Mouse (Mus musculus) monocyte, adult 2 months (primary cell): Measurements from ENCODE around the gene Sqor.

ENCODE experiments used
- DNase-seq, 2 experiments: peaks; one replicate each; pipeline ENCODE4 v3.0.0; 2022; ENCODE audit warnings: low spot score in 2 of 2, low read depth in 1 of 2

Sqor gene

DNA sequence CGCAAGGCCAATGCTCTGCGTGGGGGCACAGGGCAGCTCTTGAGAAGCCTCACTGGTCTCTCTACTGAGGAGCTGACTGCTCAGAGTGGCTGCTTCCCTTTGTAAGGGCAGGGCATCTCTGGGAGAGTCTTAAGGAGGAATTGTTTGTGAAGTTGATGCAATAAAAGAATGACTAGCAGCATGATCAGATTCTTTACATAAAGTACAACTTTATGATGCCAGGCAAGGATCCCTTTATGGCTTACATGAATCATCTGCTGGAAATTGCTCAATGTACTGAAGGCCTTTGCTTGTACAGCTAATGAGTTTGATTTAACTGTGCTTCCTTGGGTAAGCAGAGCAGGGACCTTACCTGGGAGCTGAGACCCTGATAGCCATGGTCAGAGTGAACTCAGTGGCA lies 18.7 kb downstream of the Sqor start:
- DNase-seq: no peak

DNA sequence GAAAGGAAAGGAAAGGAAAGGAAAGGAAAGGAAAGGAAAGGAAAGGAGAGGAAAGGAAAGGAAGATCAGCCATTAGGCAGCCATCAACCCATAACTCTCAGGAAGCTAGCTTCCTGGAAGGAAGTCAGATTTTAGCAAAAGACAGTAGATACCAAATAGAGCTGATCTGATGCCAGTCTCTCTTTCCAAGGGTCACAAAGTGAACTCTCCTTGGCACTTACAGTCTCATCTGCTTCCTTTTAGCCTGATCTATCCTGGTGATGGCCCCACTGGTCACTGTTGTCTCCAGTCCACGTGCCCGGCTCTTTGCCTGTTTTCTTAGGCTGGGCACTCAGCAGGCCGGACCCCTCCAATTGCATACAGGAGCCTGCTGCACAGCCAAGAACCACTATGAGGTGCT lies 19.7 kb downstream of the Sqor start:
- DNase-seq: no peak

DNA sequence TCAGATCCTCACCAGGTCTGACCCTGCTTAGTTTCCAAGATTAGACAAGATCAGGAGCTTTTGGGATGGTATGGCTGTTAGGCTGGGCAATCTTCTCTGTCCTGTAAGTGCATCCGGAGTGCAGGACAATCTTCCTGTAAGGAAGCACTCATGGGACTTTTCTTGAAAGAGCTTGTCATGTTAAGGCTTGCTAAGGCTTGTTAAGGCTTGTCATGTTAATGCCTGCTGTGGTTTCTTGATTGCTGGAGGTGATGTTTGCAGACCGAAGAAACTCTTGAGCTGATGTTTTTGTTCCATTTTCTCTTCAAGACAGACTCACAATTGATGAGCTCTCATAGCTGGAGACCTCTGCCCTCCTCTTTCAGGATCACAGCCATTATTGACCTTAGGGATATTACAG lies 21.1 kb downstream of the Sqor start:
- DNase-seq: no peak

DNA sequence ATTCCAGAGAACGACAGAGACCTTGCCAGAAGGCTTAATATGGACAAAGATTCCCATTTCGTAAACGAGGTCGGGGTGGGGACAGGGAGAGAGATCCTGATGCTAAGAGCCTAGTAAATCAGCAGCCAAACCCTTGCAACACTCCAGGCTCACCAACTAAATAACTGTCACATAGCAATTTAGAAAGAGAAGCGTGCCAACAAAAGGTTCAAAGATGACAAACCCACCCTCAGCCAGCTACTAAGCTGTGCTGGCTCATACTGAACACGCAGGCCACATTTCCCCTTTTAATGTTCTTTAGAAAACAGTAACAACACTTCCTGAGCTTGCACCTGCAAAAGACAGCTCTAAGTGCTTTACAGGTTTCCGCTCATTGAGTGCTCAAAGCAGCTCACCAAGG lies 24.3 kb downstream of the Sqor start:
- DNase-seq: no peak

DNA sequence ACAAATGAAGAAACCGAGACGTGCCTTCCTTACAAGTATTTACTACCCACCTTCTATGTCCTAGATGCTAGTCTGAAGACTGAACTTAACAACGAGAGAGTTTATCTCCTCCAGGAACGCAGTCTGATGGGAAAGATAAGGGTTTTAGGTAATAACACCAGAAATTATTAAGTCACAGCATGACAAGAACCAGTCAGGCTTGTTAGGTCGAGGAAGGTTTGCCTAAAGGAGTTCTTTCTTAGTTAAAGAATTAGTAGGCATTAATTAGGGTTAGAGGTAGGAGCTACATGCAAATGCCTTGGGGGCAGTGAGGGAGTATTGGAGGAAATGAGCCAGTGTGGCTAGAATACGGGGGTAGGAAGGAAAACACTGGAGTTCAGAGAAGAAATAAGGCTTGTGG lies 24.7 kb downstream of the Sqor start:
- no peak for DNase-seq

DNA sequence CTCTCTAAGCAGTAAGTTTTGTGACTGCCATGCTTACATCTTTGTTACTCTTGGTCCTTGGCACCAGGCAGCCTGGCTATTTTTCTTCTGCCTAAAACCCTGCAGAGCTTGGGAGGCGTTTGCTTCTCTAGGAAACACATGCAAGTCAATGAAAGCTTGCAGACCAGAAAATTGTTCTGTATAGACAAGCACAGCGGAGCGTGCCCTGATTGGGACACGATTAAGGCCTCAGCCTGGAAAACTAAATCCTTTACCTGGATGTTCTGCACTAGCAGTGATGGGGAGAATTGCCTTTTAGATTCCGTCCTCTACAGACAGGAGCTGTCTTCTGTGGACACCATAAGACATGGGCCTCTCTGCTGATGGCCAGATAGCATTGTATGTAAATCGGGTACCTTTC lies 39.4 kb downstream of the Sqor start:
- DNase-seq: no peak

DNA sequence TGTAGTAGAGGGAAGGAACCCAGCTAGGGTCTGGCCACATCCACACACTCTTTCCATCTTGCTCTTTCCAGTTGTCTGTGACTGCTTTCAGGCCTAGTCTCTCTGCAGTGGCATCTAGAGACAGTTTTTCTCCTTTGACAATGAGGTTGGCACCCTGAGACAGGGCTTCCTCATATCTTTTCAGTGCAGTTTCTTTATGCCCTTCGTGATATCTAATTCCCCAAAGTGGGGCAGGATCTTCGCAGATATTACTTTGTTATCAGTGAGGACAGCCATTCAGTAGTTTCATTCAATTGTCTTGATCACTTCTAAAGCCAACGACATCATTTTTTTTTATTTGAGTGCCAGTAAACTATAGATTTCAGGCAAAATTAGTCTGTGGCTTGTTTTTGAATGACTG lies 41.0 kb downstream of the Sqor start:
- no peak for DNase-seq

DNA sequence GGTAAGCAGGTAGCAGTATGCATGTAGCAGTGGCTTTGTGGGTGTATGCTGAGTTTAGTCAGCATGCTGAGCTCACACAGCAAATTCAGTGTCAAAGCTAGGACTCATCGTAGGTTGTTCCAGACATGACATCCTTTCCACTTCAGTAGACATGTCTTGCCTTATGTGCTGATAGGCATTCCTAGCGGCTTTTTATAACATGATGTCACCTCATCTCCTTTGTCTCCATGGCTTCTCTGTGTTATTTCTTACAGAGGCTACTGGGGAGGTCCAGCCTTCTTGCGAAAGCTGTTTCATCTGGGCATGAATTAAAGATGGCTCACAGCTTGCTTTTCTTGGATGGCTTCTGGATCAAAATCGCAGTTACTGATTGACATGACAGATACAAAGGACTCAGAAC lies 44.0 kb downstream of the Sqor start:
- DNase-seq: no peak

DNA sequence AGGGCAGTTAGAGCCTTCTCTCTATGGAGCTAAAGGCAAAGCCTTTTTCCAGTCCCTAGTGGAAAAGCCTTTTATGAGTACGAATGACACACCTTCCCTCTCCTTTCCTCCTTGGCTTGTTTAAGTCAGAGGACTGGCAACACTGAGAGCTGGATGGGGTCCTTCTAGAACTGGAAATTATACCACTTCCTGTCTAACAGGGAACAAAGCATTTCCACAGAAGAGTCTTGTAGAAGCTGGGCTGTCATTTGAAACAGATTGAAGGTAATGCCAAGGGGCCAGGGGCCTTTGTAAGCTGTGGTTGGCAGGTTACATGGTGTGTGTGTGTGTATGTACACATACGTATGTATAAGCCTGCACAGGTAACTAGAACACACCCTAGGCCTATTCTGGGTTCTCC lies 51.9 kb downstream of the Sqor start:
- DNase-seq: no peak

DNA sequence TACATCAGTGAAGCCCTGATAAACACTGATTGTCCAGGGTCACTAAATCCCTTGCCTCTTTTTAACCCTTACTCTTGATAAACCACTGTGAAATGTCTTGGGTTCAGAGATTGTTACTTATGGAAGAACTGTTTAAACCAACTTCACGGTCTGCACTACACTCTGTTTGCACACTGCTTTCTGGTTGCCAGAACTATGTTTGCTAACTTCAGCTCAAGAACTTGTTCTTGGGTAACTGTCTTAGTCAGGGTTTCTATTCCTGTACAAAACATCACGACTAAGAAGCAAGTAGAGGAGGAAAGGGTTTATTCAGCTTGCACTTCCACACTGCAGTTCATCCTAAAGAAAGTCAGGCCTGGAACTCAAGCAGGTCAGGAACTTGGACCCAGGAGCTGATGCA lies 56.2 kb downstream of the Sqor start:
- DNase-seq: no peak

DNA sequence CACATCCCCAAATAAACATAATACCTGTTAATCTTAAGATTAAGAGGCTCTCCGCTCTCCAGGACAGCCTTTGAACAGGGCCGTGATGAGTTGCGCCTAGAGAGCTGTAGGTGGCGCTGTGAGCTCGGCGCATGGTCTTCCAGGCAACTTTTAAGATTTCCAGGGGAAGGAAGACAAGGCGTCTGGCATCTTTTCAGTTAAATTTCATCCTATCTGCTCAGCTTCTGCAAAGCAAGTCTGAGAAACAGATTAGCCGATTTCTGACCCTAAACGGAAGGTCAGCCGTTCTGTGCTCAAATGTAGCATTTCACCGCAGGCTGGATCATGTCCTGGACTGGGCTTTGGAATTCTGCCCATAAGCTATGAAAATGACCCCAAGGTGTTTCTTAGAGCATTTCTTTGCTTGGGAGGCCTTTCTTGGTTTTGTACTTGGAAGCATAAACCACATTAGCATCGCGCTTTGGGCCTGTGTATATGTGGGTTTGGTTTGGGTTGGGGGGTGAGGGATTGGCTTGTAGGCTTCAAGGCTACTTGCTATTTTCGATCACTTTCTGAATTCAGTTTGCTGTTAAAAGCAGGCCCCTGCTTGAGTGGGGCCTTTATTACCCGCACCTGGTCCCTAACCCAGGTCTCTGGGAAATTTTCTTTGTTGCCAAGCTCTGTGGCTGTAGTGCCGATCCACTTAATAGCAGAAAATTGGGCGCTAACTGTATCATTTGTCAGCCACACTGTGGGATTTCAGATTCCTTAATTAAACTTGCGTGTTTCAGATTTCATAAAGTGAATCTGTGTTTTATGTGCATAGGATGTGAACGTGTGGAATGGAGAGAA lies 60.6 kb downstream of the Sqor start:
- DNase-seq: no peak

DNA sequence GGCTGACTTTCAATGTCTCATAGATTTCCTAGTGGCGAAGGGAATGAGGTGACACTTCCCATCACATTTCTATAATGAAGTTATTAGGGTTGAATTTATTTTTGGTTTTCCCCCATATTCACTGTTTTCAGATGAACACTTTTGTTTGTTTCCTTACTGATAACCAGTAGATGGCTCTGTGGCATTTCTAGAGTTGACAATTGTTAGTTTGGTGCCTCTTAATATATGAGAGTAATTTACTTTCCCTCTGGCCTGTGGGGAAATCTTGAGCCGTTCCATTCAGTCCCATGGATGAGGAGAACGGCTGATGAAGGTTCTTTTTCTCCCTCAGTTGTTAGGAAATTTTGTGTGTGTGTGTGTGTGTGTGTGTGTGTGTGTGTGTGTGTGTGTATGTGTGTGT lies 61.3 kb downstream of the Sqor start:
- no peak for DNase-seq

DNA sequence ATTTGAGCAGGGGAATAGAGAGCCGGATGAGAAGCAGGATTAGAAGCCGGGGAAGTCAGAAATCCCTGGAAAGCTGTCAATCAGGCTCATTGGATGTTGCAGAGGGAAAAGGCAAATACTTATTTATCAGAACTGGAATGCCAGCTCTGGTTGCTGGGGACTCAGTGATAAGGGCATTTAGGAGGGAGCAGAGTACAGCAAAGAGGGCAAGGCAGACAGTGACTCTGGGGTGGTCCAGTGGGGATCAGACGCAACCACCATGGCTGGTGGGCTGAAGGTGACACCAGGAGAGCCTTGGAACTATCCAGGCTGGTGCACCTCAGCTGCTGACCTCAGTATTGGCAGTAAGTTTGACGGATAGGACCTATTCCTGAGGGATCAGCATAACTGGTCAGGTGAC lies 89.6 kb downstream of the Sqor start:
- no peak for DNase-seq

DNA sequence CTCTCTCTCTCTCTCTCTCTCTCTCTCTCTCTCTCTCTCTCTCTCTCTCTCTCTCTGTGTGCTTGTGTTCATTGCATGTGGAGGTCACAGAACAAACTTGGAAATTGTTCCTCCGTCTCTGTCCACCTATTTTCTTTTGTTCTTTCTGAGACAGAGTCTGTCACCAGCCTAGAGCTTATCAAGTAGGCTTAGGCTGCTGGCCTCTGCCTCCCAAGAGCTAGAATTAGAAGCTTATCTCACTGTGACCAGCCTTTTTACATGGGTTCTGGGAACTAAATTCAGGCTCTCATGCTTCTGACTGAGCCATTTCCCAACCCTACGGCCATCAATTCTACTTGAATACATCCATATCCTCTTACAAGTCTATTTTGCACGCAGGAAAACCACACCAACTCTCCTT lies 90.3 kb downstream of the Sqor start:
- DNase-seq: no peak
